Mouse (Mus musculus) neutrophil, adult 59 days (primary cell): Measurements from ENCODE around the gene Ddx39b. TPM values are rescaled to one million over a fixed set of nuclear protein-coding genes. Genes with fewer than 3 reads are reported as not detected.

Experiments
- total RNA-seq, 2 experiments: library from RNA; stranded (reverse); gene quantifications; 1 replicate in 1 of 2; 2 replicates in 1 of 2; pipeline ENCODE4 v1.2.4; 2023

Gene Ddx39b
- total RNA-seq: 100 to 1,000 TPM; 206 to 207 TPM

DNA sequence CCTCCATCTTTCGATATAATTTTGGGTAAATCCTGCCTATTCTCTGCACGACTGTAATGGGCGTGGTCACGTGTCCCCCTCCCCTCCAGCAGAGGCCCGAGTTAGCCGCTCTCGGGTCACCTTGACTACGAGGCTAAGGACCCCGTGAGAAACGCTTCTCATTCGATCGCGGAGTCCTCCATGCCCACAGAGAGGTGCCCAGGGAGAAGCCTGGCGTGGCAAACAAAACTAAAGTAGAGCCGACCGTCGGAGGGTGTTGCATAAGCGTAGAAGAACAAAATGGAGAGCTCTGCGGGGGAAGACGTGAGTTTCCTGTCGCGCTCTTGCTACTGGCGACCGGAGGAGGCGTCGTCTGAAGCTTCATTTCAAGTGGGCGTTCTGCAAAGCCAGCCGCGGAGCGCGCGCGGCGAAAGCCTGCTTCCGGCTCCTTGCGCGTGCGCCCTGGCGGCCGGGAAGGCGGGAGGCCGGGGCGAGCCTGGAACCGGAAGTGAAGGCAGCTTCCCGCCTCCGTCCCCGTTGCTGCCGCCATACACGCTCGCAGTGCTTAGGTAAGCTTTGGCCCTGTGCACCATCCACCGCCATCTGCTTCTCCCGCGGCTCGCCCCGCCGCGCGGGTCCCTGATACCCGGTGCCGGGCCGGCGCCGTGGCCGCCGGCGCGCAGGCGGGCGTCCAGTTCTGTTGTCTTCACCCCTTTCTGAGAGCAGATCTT lies at the start of gene Ddx39b:
TSS of gene Ddx39b (plus strand) at position 442 of the 710 bp plus-strand sequence.

DNA sequence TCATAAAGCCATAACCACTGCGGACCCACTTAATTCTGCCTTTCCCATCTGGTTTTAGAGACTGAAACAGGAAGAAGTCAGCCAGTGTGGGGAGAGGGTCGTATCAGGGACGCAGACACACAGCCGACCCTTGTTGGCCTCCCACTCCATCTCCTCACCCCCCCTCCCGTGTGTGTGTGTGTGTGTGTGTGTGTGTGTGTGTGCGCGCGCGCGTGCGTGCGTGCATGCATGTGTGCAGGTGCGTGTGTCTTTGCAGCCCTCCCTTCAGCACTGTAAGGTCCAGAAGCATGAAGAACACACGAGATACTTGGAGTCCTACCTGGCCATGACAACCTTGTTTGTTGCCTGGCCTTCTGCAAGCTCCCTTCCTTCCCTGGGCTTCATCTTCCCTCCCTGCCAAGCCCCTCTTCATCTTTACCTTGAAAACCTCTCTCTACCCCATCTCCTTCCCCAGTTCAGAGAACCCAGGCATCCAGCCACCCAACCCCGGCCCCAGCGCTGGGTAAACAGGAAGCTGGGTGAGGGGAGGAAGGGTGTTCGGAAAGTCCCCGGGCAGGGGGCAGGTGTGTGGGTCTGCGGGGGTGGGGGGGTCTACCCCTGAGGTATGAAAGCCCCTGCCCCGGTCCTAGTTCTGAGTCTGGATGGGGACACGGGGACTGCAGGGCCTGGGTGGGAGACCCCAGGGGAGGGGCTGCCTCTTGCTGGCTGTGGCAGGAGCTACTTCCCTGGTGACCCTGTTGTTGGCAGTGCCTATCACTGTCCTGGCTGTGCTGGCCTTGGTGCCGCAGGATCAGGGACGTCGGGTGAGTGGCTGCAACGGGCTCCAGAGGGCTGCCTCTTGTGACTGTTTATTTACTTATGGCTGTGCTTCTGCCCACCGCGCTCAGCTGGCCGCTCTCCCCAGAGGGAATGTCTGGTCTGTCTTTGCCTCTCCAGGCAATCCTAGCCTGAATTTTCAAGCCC lies 47.4 kb upstream of the Ddx39b start, which contains the start of gene Ltb:
TSS of gene Ltb (plus strand) at position 559 of the 963 bp plus-strand sequence.

DNA sequence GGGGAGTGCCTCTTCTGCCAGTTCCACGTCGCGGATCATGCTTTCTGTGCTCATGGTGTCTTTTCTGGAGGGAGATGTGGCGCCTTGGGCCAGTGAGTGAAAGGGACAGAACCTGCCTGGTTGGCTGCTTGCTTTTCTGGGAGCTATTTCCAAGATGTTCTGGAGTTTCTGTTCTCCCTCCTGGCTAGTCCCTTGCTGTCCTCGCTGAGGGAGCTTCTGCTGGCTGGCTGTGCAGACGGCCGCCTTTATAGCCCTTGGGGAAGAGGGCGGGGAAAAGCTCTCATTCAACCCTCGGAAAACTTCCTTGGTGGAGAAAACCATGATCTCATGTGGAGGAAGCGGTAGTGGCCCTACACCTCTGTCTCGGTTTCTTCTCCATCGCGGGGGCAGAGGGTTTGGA lies 39.8 kb upstream of the Ddx39b start, which contains the start of gene Tnf:
TSS of gene Tnf (minus strand) at position 221 of the 400 bp plus-strand sequence.

DNA sequence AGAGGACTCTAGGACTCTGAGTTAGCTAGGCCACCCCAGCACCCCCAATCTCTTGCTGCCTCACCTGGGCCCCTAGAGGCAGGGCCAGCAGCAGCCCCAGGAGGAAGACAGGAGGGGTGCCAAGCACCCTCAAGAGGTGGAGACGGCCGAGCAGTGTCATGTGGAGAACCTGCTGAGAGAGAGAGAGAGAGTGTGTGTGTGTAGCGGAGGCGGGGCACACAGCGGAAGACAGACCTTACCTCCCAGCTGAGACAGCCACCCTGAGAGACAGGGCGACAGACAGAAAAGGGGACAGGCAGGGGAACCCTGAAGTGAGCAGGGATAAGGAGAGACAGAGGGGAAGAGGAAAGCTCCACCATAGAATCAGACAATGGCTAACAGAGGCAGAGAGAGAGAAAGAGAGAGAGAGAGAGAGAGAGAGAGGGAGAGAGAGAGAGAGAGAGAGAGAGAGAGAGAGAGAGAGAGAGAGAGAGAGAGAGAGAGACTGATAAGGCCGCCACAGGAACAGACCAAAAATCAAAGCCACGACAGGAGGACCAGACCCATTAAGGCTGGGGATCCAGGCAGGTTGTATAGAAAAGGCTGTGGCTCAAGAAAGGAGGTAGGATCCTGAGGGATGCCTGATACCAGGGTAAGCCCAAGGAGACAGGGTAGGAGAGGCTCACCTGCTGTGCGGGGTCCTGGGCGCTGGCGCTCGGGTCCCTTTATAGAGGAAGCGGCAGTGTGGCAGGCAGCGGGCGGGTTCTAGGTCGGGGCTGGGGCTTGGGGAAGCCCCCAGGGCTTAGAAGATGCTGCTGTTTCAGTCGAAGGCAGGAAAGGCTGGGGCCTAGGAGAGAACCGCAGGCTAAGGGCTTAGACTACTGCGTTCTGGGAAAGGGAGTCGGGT lies 36.8 kb upstream of the Ddx39b start, which contains the start of gene Lta:
TSS of gene Lta (minus strand) at position 858 of the 886 bp plus-strand sequence.

DNA sequence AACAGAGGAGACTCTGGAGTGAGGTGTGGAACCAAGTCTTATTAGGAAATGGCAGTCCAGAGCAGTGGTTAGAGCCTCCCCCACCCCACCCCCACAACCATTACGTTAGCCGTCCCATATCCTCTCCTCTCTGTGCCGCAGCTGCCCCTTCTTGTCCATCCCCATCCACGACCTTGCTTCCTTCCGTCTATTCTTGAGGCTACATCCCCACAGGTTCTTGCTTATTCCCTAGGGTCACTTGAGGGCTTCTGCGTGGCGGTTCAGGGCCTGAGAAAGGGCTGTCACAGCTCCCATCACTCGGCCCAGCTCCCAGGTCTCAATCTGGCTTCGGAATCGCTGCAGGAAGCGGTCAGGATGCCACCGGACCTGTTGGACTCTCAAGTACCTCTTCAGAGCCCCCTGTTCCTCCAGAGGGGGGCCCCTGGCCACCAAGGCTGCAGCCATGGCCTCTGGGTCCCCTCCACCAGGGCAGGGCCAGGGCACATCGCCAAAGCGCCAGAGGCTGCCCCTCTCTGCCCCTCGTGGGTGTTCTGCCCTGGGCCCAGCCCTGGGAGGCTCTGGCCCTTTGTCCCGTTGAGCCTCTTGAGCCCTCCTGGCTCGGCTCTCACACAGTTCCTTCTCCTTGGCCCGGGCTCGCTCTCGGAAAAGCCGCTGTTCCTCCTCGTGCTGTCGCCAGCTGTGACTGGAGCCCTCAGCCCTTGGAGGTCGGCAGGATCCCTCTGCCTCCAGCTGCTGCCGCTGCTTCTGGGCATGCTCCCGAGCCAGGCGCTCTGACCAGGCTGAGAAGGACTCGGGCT lies 21.2 kb upstream of the Ddx39b start, which contains the start of gene Gm16181:
TSS of gene Gm16181 (plus strand) at position 679 of the 797 bp plus-strand sequence.

DNA sequence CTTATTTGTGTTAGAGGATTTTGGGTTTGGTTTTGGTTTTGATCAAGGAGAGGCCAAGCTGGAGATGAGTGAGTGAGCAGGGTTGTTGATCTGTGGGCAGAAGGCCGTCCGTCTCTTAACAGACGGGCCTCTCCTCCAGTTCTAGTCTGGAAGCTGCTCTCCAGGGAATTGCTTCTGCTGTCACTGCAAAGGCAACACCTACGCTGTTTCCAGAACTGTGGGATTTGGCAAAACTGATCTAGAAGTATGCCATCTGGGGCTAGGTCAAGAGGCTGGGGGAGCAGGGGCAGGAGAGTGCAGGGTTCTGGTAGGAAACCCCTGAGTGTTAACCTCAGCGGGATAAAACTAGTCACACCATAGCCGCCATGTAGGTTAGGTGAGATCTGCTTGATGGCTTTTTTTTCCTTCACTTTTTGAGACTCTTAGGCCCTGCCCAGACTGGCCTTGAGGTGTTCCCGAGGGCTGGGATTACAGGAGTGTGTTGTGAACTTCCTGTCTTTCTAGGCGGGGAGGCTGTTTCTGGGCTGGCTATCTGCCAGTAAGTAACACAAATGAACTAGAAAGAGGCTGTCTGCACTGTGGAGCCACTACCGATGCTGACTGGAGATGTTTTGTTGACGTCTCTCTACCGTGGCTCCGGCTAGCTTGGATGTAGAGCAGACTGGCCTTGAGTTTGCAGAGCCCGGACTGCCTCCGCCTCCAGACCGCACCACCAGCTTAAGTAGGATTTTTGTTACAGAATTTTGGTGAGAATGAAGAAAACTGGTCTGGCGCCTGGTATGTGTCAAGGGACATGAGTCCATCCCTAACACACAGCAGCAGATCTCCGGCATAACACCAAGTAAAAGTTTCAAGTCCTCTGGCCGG lies 8.2 kb upstream of the Ddx39b start, which contains the start of gene Atp6v1g2:
TSS of gene Atp6v1g2 (plus strand) at position 547 of the 867 bp plus-strand sequence.

DNA sequence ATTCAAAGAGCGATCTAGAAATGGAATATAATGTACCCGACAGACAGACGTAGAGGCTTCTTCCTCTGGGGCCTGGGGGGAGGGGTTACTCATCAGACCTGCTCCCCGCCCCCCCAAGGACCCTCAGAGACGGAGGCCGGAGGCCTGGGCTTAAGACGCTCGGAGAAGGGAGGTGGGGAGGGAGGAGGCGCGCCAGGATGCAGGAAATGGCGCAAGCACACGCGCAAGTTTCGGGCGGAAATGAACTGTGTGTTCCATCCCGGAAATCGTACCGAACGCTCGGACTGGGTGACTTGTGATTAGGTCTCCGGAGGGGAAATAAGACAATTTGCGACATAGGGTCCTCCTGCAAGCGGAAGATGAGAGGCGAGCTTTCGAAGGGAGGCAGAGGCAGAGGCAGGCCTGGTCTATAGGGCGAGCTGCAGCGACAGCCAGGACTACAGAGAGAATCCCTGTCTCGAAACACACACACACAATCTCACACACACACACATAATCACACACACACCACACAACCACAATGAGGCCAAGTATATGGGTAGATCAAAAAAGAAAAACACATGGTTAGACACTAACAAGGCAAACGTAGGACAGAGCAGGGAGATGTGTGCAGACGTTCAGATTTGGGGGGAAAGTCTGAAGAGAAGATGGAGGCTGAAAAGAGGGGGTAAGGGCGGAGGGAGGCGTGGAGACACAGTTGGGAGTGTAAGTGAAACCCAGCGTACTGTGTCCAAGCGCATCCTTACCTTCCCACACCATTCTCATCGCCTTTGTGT lies 5.7 kb upstream of the Ddx39b start, which contains the start of gene Nfkbil1:
TSS of gene Nfkbil1 (minus strand) at position 179 of the 776 bp plus-strand sequence.

DNA sequence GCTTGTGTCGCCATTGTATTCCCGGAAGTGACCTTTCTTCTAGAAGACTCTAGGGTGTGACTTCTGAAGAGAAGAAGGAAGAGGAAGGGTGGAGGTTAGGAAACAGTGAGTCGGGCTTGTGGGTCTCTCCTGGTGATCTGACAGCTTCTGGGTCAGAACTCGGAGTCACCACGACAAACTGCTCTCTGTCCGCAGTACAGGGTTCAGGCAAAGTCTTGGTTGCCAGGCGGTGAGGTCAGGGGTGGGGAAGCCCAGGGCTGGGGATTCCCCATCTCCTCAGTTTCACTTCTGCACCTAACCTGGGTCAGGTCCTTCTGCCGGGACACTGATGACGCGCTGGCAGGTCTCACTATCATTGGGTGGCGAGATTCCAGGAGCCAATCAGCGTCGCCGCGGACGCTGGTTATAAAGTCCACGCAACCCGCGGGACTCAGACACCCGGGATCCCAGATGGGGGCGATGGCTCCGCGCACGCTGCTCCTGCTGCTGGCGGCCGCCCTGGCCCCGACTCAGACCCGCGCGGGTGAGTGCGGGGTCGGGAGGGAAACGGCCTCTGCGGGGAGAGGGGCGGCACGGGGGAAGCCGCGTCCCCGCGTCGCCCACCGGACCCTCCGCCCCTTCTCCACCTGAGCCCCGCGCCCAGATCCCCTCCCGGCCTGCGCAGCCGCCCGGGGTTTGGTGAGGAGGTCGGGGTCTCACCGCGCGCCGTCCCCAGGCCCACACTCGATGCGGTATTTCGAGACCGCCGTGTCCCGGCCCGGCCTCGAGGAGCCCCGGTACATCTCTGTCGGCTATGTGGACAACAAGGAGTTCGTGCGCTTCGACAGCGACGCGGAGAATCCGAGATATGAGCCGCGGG lies 21.3 kb downstream of the Ddx39b start, which contains the start of gene H2-D1:
TSS of gene H2-D1 (plus strand) at position 67 of the 859 bp plus-strand sequence.

Other genes starting within 250 kb of the Ddx39b start
- gene Vars, start 240.8 kb upstream of the Ddx39b start, total RNA-seq: 10 to 100 TPM; 61.3 to 70.3 TPM
- not detected for gene Vwa7, start 225.2 kb upstream of the Ddx39b start, total RNA-seq
- gene Sapcd1, start 213.7 kb upstream of the Ddx39b start, total RNA-seq: under 1 TPM; 0.82 to 0.84 TPM
- 1 to 10 TPM; 6.7 to 8.8 TPM for gene Msh5, start 195.0 kb upstream of the Ddx39b start, total RNA-seq
- 100 to 1,000 TPM; 271 to 302 TPM for gene Clic1, start 191.8 kb upstream of the Ddx39b start, total RNA-seq
- gene Ddah2, start 182.7 kb upstream of the Ddx39b start, total RNA-seq: 1 to 10 TPM; 3.4 to 4.6 TPM
- not detected for gene Ly6g6c, start 176.4 kb upstream of the Ddx39b start, total RNA-seq
- under 1 TPM; 0.64 to 0.93 TPM for gene Mpig6b, start 175.6 kb upstream of the Ddx39b start, total RNA-seq
- not detected for gene Ly6g6e, start 164.8 kb upstream of the Ddx39b start, total RNA-seq
- not detected for gene Ly6g6d, start 163.7 kb upstream of the Ddx39b start, total RNA-seq
- gene Ly6g6f, start 156.1 kb upstream of the Ddx39b start, total RNA-seq: under 1 TPM; 0.31 to 0.55 TPM
- gene Abhd16a, start 152.5 kb upstream of the Ddx39b start, total RNA-seq: 10 to 100 TPM; 48.8 to 54.6 TPM
- not detected for gene Ly6g5c, start 133.5 kb upstream of the Ddx39b start, total RNA-seq
- 10 to 100 TPM; 15.2 to 16.0 TPM for gene Ly6g5b, start 126.3 kb upstream of the Ddx39b start, total RNA-seq
- 10 to 100 TPM; 25.6 to 26.4 TPM for gene Gpank1, start 120.3 kb upstream of the Ddx39b start, total RNA-seq
- 100 to 1,000 TPM; 171 to 190 TPM for gene Csnk2b, start 119.7 kb upstream of the Ddx39b start, total RNA-seq
- gene D17H6S53E, start 115.4 kb upstream of the Ddx39b start, total RNA-seq: 10 to 100 TPM; 17.0 to 23.1 TPM
- not detected for gene Apom, start 109.7 kb upstream of the Ddx39b start, total RNA-seq
- 100 to 1,000 TPM; 245 to 298 TPM for gene Bag6, start 106.6 kb upstream of the Ddx39b start, total RNA-seq
- gene Prrc2a, start 76.8 kb upstream of the Ddx39b start, total RNA-seq: 100 to 1,000 TPM; 187 TPM
- 10 to 100 TPM; 15.4 to 17.4 TPM for gene Aif1, start 65.7 kb upstream of the Ddx39b start, total RNA-seq
- gene Lst1, start 53.3 kb upstream of the Ddx39b start, total RNA-seq: 100 to 1,000 TPM; 614 to 632 TPM
- 10 to 100 TPM; 89.3 to 97.8 TPM for gene Ltb, start 47.3 kb upstream of the Ddx39b start, total RNA-seq
- 10 to 100 TPM; 62.5 to 72.6 TPM for gene Tnf, start 39.7 kb upstream of the Ddx39b start, total RNA-seq
- gene Lta, start 36.4 kb upstream of the Ddx39b start, total RNA-seq: under 1 TPM in 1 of 2 experiments, not detected in 1; 0.26 TPM
- under 1 TPM in 1 of 2 experiments, not detected in 1; 0.75 TPM for gene Gm16181, start 20.9 kb upstream of the Ddx39b start, total RNA-seq
- gene Atp6v1g2, start 8.1 kb upstream of the Ddx39b start, total RNA-seq: 1 to 10 TPM; 2.2 to 3.4 TPM
- 10 to 100 TPM; 21.5 to 22.1 TPM for gene Nfkbil1, start 6.0 kb upstream of the Ddx39b start, total RNA-seq
- gene H2-D1, start 21.0 kb downstream of the Ddx39b start, total RNA-seq: 1,000 to 10,000 TPM; 1,338 to 1,458 TPM
- gene H2-Q1, start 78.7 kb downstream of the Ddx39b start, total RNA-seq: 1 to 10 TPM; 5.6 to 6.6 TPM
- 1 to 10 TPM; 6.4 to 7.1 TPM for gene H2-Q2, start 100.5 kb downstream of the Ddx39b start, total RNA-seq
- 10 to 100 TPM; 62.2 to 73.9 TPM for gene H2-Q4, start 137.9 kb downstream of the Ddx39b start, total RNA-seq
- gene H2-Q6, start 183.1 kb downstream of the Ddx39b start, total RNA-seq: 10 to 100 TPM; 12.6 to 13.8 TPM
- 10 to 100 TPM; 10.5 to 17.7 TPM for gene H2-Q7, start 197.4 kb downstream of the Ddx39b start, total RNA-seq
- 10 to 100 TPM; 43.6 to 57.4 TPM for gene H2-Q10, start 228.3 kb downstream of the Ddx39b start, total RNA-seq